Mouse (Mus musculus) layer of hippocampus, adult 6 months (tissue): Measurements from ENCODE around the gene Ntsr1. TPM values are rescaled to one million over a fixed set of nuclear protein-coding genes. Genes with fewer than 3 reads are reported as not detected.

ENCODE experiments used
- long read RNA-seq, 2 experiments: library from polyadenylated mRNA; unstranded; transcript quantifications; one replicate each; pipeline ENCODE4 v2.0.0; 2019 to 2020
- polyA plus RNA-seq: library from polyadenylated mRNA; unstranded; fragments of <200 nt; fragmentation: Nextera tagmentation; gene quantifications from 2 replicates; pipeline ENCODE4 v1.2.3, GENCODE M21; 2021

Ntsr1 gene
- polyA plus RNA-seq: 2.6 and 3.6 TPM in 2 replicates
- long read RNA-seq, experiment 1, partial matches to known transcripts: 0 of 2 reads
- long read RNA-seq, experiment 1, other reads (novel, unspliced or antisense): 2 of 2 reads
- long read RNA-seq, experiment 2, partial matches to known transcripts: 0 of 1 reads
- long read RNA-seq, experiment 2, other reads (novel, unspliced or antisense): 1 of 1 reads

GRCm38 (mm10) chr2:180499741-180500140 is at the start of gene Ntsr1:
Gene Ntsr1, plus strand, starts transcription at chr2:180499976.

DNA sequence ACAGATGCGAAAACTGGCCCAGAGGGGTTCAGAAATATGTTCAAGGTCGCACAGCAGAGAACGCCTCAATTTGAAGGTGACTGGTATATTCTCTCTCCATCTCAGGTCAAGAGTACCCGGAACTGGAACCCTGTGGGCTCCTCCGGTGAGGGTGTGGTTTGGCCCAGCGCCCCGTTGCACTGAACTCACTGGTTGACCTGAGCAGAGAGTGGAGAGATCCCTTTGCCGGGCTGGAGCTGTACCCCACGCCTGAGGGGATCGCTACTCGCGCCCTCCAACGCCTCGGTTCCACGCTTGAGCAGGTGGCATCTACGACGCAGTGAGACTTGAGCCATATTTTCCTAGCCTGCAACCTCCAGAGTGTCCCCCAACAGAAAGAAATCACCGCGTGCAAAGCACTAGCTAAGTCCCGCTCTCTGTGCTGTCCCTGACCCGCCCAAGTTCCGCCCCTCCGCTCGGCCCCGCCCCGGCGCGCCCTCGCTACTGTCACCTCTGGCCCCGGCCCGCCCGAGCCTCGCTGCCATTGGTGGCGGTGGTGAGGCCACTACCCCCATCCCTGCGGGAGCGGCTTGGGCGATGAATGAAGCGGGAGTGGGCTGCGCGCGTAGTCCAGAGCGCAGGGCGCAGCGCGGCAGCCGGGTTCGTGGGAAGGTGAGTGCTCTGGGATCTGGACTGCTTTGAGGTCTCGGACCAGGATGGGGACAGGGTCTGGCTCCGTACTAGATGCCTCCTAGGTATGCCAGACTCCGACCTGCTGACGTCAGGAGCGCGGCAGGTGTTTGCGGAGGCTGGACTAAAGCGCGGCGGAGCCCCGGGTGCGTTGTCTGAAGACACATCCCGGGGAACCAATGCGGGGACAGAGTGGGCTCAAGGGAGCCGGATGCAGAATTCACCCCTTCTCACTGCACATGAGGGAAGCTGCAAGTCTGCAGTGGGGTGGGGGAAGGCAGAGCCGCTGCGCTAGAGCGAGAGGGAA is 43.8 kb upstream of the Ntsr1 start, which contains the start of gene Slco4a1:
Slco4a1 (plus strand) TSS at position 523 of the 976 bp plus-strand sequence.

GRCm38 (mm10) chr2:180581002-180581401 is 81.2 kb downstream of the Ntsr1 start, which contains the start of gene Mrgbp:
Gene Mrgbp, plus strand, starts transcription at chr2:180581304.

DNA sequence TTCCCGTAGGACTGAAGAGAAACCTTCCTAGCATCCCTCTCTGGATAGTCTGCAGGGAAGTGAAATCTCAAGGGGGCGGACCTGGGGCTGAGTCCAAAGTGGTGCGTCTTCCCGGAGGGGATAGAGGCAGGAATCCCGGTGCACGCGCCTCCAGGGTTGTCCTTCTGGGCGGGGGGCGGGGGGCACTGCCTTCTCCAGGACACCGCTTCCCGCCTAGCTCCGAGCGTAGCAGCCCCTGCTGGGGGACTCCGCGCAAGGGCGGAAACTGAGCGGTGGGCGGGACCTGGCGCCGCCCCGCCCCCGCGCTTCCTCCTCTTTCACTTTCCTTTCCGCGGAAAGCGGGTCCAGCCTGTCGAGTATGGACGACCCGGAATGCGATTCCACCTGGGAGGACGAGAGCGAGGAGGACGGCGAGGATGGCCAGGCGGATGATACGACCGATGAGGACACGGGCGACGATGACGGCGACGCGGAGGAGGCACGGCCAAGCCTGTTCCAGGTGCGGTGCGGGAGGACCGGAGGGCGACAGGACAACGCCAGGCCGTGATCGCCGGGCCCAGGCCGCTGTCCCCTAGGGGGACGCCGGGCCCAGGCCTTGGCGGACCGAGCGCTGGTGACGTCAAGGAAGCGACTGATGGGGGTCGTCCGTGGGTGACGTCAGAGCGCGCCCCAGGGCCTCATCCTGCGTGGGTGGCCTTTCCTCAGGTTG is 89.5 kb downstream of the Ntsr1 start, which contains the start of gene Ogfr:
Ogfr (plus strand) TSS at position 123 of the 709 bp plus-strand sequence.

Other genes with a start within 250 kb of the Ntsr1 start
- 2,961 and 3,002 TPM in 2 replicates for gene Rps21, start 242.6 kb upstream of the Ntsr1 start, polyA plus RNA-seq
- gene Cables2, start 226.5 kb upstream of the Ntsr1 start, polyA plus RNA-seq: 3.4 and 4.3 TPM in 2 replicates
- not detected in 2 replicates for gene Rbbp8nl, start 210.1 kb upstream of the Ntsr1 start, polyA plus RNA-seq
- gene Gata5, start 165.3 kb upstream of the Ntsr1 start, polyA plus RNA-seq: not detected in 2 replicates
- gene Slco4a1, start 43.7 kb upstream of the Ntsr1 start, polyA plus RNA-seq: 0.41 and 0.54 TPM in 2 replicates
- gene Mrgbp, start 81.3 kb downstream of the Ntsr1 start, polyA plus RNA-seq: 5.0 and 5.1 TPM in 2 replicates
- 11.7 and 12.2 TPM in 2 replicates for gene Ogfr, start 89.3 kb downstream of the Ntsr1 start, polyA plus RNA-seq
- 3.3 and 14.9 TPM in 2 replicates for gene Col9a3, start 97.8 kb downstream of the Ntsr1 start, polyA plus RNA-seq
- 0.11 and 0.15 TPM in 2 replicates for gene Tcfl5, start 142.7 kb downstream of the Ntsr1 start, polyA plus RNA-seq
- gene Dido1, start 210.0 kb downstream of the Ntsr1 start, polyA plus RNA-seq: 10.8 and 13.6 TPM in 2 replicates
- gene Gid8, start 210.1 kb downstream of the Ntsr1 start, polyA plus RNA-seq: 23.1 and 29.2 TPM in 2 replicates
- 0.18 TPM in 1 of 2 replicates, not detected in the other for gene Slc17a9, start 225.3 kb downstream of the Ntsr1 start, polyA plus RNA-seq